Mouse (Mus musculus) MEL (cell line): ENCODE measurements around the gene Siah2.

Source experiments
- CTCF ChIP-seq, 3 experiments: IDR thresholded peaks in 2 of 3; conservative IDR thresholded peaks in 1 of 3; 2 replicates each; pipeline ENCODE4 v1.5.1; 2011 to 2012; ENCODE audit warnings: low read length in 3 of 3, low read depth in 2 of 3, mild to moderate bottlenecking in 2 of 3, improper control_type of control experiment in 1 of 3, inconsistent platforms in 1 of 3, mixed read lengths in 1 of 3, moderate library complexity in 1 of 3; ENCODE audit not compliant: control insufficient read depth in 1 of 3, insufficient read depth in 1 of 3, poor library complexity in 1 of 3, severe bottlenecking in 1 of 3
- GATA1 ChIP-seq: IDR thresholded peaks from 2 replicates; pipeline ENCODE4 v1.6.1; 2011; ENCODE audit warnings: low read depth, low read length, improper control_type of control experiment
- POLR2A ChIP-seq, 2 experiments: IDR thresholded peaks; 2 replicates each; pipeline ENCODE4 v1.6.1; 2011 to 2012; ENCODE audit warnings: low read length in 2 of 2, mild to moderate bottlenecking in 2 of 2, control low read depth in 1 of 2, improper control_type of control experiment in 1 of 2, low read depth in 1 of 2, moderate library complexity in 1 of 2; ENCODE audit not compliant: control insufficient read depth in 1 of 2, insufficient read depth in 1 of 2, poor library complexity in 1 of 2

DNA sequence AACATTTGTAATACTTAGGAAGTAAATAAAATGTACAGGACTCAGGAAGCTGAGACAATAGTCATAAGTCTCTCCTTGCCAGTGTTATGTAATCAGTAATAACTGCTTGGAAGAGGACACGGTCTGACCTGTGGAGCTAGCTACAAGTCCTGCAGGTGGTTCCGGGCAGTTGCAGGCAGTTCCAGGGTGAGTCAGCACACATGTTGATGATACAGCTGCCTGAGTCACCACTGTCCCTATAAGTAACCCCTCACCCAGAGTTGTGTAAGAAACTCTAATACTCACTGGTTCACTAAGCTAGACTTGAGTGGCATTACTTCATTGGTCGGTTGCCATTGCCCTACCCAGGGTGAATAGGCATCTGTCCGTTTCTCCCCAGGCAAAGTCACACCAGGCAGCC is 21.0 kb upstream of the Siah2 start:
- TF ChIP-seq GATA1 (no peak), POLR2A (IDR thresholded peaks at IDR 0.05; ENCODE audit: control insufficient read depth in 1 of 2, insufficient read depth in 1 of 2, low read depth in 1 of 2, low read length in 2 of 2, poor library complexity in 1 of 2) (no peak), CTCF (IDR thresholded peaks at IDR 0.05 in 2 of 3, conservative IDR thresholded peaks at IDR 0.05 in 1 of 3; ENCODE audit: control insufficient read depth in 1 of 3, insufficient read depth in 1 of 3, low read depth in 2 of 3, low read length in 3 of 3, poor library complexity in 1 of 3, severe bottlenecking in 1 of 3) (no peak)
